Mouse (Mus musculus) heart, postnatal 0 days (tissue): ENCODE results near the gene Aplp2.

Experiments
- CTCF ChIP-seq: IDR thresholded peaks from 2 replicates; pipeline ENCODE4 v1.5.1; 2016; ENCODE audit warnings: antibody characterized with exemption, control low read depth, low read depth
- EP300 ChIP-seq: IDR thresholded peaks from 2 replicates; pipeline ENCODE4 v1.6.1; 2016; ENCODE audit warnings: antibody characterized with exemption, low read depth

DNA sequence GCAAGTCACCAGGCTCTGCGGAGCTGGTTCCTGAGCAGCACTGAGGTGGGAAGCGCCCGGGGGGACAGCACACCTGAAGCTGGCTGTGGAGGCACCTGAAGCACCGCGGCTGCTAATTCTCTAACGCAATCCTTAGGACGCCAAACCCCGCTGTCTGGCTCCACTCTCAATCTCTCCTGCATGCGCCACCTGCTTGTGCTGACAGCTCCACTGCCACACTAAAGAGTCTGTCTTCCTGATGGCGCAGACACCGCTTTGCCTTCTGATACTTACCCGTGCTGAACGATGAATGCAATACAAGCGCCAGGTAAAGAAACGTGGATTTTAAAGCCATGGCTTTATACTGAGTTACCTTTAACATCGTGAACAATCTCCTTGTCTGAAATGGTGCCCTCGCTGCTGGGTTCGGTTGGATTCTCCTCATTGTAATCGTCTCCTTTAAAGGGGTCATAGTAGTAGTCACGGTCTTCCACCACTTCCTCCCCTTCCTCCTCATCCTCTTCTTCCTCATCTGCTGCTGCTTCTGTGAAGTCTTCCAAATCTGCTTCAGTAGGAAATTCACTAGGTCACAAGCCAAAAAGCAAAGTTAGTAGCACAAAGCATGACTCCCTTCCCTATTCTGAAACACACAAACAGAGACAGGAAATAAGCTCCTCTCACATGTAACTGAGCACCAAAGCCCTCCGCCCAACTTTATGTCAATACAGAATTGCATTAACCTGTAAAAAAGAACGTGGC lies 43.1 kb downstream of the Aplp2 start:
- TF ChIP-seq CTCF (no peak), EP300 (0 out of 2 replicates have a peak, but pooled peaks have one; percentile 32)
